Mouse (Mus musculus) CH12.LX (cell line): Measurements from ENCODE around the gene Dock3. TPM values are rescaled to one million over a fixed set of nuclear protein-coding genes. Genes with fewer than 3 reads are reported as not detected.
A peak's percentile ranks its signal among the peaks of the same experiment; 100 is the strongest.
"Not testable (repeated sequence)": the region's sequence is repeated elsewhere in the genome, so short reads cannot be mapped to it uniquely, and the experiment has no call there.

Experiments used
- DNase-seq: peaks from one replicate; pipeline ENCODE4 v3.0.0-alpha.2; 2013; ENCODE audit errors: extremely low read depth
- H3K27ac ChIP-seq: 2 replicates; pipeline ENCODE4 v1.5.1; 2012; ENCODE audit warnings: low read depth, mild to moderate bottlenecking, control low read depth, moderate library complexity; ENCODE audit not compliant: insufficient read depth
- H3K27me3 ChIP-seq: replicated peaks from 2 replicates; pipeline ENCODE3; 2012; ENCODE audit warnings: inconsistent platforms
- H3K36me3 ChIP-seq, 2 experiments: replicated peaks in 1 of 2; 2 replicates each; pipeline versions ENCODE3 to v1.6.1; 2012; ENCODE audit warnings: inconsistent platforms in 1 of 2, low read length in 1 of 2, mild to moderate bottlenecking in 1 of 2, mixed read lengths in 1 of 2, moderate library complexity in 1 of 2; ENCODE audit not compliant: control insufficient read depth in 1 of 2, insufficient read depth in 1 of 2
- H3K4me1 ChIP-seq, 2 experiments: 2 replicates each; pipeline ENCODE4 v1.6.1; 2012; ENCODE audit warnings: inconsistent platforms in 1 of 2, moderate library complexity in 1 of 2; ENCODE audit not compliant: insufficient read depth in 2 of 2, control insufficient read depth in 1 of 2
- H3K4me2 ChIP-seq: 2 replicates; pipeline ENCODE4 v1.6.1; 2012; ENCODE audit warnings: low read depth, mild to moderate bottlenecking, control low read depth; ENCODE audit not compliant: poor library complexity, insufficient read depth, severe bottlenecking
- H3K4me3 ChIP-seq, 3 experiments: fragments of 150-350 bp in 1 of 3; sonication (generic) in 1 of 3; replicated peaks in 1 of 3; 2 replicates each; pipeline versions ENCODE3 to v1.5.1; 2011 to 2012; ENCODE audit warnings: low read depth in 2 of 3, low read length in 2 of 3, mild to moderate bottlenecking in 2 of 3, moderate library complexity in 2 of 3, control low read depth in 1 of 3, improper control_type of control experiment in 1 of 3, inconsistent platforms in 1 of 3, mixed read lengths in 1 of 3; ENCODE audit not compliant: poor library complexity in 1 of 3
- H3K79me2 ChIP-seq: replicated peaks from 2 replicates; pipeline ENCODE4 v1.6.1; 2012; ENCODE audit warnings: mild to moderate bottlenecking, moderate library complexity; ENCODE audit not compliant: control insufficient read depth, poor library complexity, insufficient read depth, severe bottlenecking; ENCODE audit errors: extremely low read depth
- H3K9ac ChIP-seq: 2 replicates; pipeline ENCODE4 v1.6.1; 2012; ENCODE audit warnings: low read depth, mild to moderate bottlenecking, control low read depth, moderate library complexity; ENCODE audit not compliant: insufficient read depth
- H3K9me3 ChIP-seq: replicated peaks from 2 replicates; pipeline ENCODE3; 2012; ENCODE audit warnings: low read length, inconsistent platforms, mixed read lengths
- CHD1 ChIP-seq: IDR thresholded peaks from 2 replicates; pipeline ENCODE4 v1.6.1; 2012; ENCODE audit warnings: low read depth, low read length, improper control_type of control experiment, inconsistent platforms
- E2F4 ChIP-seq: IDR thresholded peaks from 2 replicates; pipeline ENCODE4 v1.6.1; 2011; ENCODE audit warnings: low read depth, low read length, improper control_type of control experiment; ENCODE audit not compliant: insufficient replicate concordance
- EP300 ChIP-seq: IDR thresholded peaks from 2 replicates; pipeline ENCODE4 v1.6.1; 2011; ENCODE audit warnings: low read length, improper control_type of control experiment
- ETS1 ChIP-seq: conservative IDR thresholded peaks from 2 replicates; pipeline ENCODE4 v1.6.1; 2012; ENCODE audit warnings: low read depth, mild to moderate bottlenecking, inconsistent platforms, low read length, improper control_type of control experiment, moderate library complexity
- HCFC1 ChIP-seq: IDR thresholded peaks from 2 replicates; pipeline ENCODE4 v1.6.1; 2012; ENCODE audit warnings: low read depth, mild to moderate bottlenecking, inconsistent platforms, low read length, improper control_type of control experiment
- IRF4 ChIP-seq: IDR thresholded peaks from 2 replicates; pipeline ENCODE4 v1.6.1; 2014; ENCODE audit warnings: low read depth, mild to moderate bottlenecking, inconsistent platforms, low read length, improper control_type of control experiment
- MAFK ChIP-seq: IDR thresholded peaks from 2 replicates; pipeline ENCODE4 v1.6.1; 2011; ENCODE audit warnings: low read length, improper control_type of control experiment; ENCODE audit not compliant: insufficient replicate concordance
- MAZ ChIP-seq: IDR thresholded peaks from 2 replicates; pipeline ENCODE4 v1.6.1; 2012; ENCODE audit warnings: low read depth, mild to moderate bottlenecking, inconsistent platforms, low read length, improper control_type of control experiment, moderate library complexity
- MXI1 ChIP-seq: IDR thresholded peaks from 2 replicates; pipeline ENCODE4 v1.6.1; 2011; ENCODE audit warnings: mild to moderate bottlenecking, low read depth, low read length, improper control_type of control experiment
- NELFE ChIP-seq: IDR thresholded peaks from 2 replicates; pipeline ENCODE4 v1.6.1; 2011; ENCODE audit warnings: low read depth, low read length, improper control_type of control experiment
- POLR2A ChIP-seq: IDR thresholded peaks from 2 replicates; pipeline ENCODE4 v1.6.1; 2011; ENCODE audit warnings: low read depth, mild to moderate bottlenecking, improper control_type of control experiment, low read length
- POLR2AphosphoS2 ChIP-seq: IDR thresholded peaks from 2 replicates; pipeline ENCODE4 v1.6.1; 2011; ENCODE audit warnings: low read depth, low read length, improper control_type of control experiment
- RAD21 ChIP-seq: IDR thresholded peaks from 2 replicates; pipeline ENCODE4 v1.6.1; 2011; ENCODE audit warnings: low read depth, mild to moderate bottlenecking, low read length, improper control_type of control experiment, moderate library complexity
- SIN3A ChIP-seq: IDR thresholded peaks from 2 replicates; pipeline ENCODE4 v1.6.1; 2012; ENCODE audit warnings: low read length, improper control_type of control experiment, inconsistent platforms
- TBP ChIP-seq: conservative IDR thresholded peaks from 2 replicates; pipeline ENCODE4 v1.6.1; 2011; ENCODE audit warnings: low read depth, low read length, improper control_type of control experiment
- USF2 ChIP-seq: conservative IDR thresholded peaks from 2 replicates; pipeline ENCODE4 v1.6.1; 2011; ENCODE audit warnings: low read depth, low read length, improper control_type of control experiment
- ZKSCAN1 ChIP-seq: IDR thresholded peaks from 2 replicates; pipeline ENCODE4 v1.6.1; 2012; ENCODE audit warnings: low read depth, inconsistent platforms, low read length, improper control_type of control experiment, borderline replicate concordance
- ZMIZ1 ChIP-seq: IDR thresholded peaks from 2 replicates; pipeline ENCODE4 v1.6.1; 2012; ENCODE audit warnings: low read depth, mild to moderate bottlenecking, inconsistent platforms, low read length, improper control_type of control experiment
- dilution Hi-C: fragments of 300-500 bp; cut with MboI; formaldehyde crosslinking; loops from 2 replicates; pipeline ENCODE4 v1.14.3; 2020; ENCODE audit warnings: low sequenced_read_pairs; ENCODE audit not compliant: extremely low pct_unique_long_range_greater_than_20kb, extremely low pct_ligation_motif_present
- in situ Hi-C: fragments of 300-500 bp; cut with MboI; formaldehyde crosslinking; loops from 3 replicates; pipeline ENCODE4 v1.14.3; 2019; ENCODE audit warnings: low sequenced_read_pairs, low pct_ligation_motif_present, low pct_unique_long_range_greater_than_20kb, mixed read lengths
- polyA plus RNA-seq: library from polyadenylated mRNA; unstranded; fragments of >175 nt; gene quantifications from 2 replicates; pipeline ENCODE4 v1.2.1, GENCODE M21; 2012; ENCODE audit warnings: low read depth; ENCODE audit not compliant: insufficient read length
- total RNA-seq, 2 experiments: library from RNA; depleted of rRNA; stranded (reverse); fragments of 300-350 nt in 1 of 2; fragments of >200 nt in 1 of 2; gene quantifications; 2 replicates each; pipeline ENCODE4 v1.2.3; 2012 to 2014

Dock3 gene
- total and polyA plus RNA-seq, 3 experiments = 0.30 TPM; not detected in 2

GRCm38 (mm10) chr9:107099487-107099886, 132.2 kb downstream of the Dock3 start:
- H3K27me3 ChIP-seq = peaks cover 38% of the 10 kb centered on the region
- H3K9me3 ChIP-seq = no peaks in the 10 kb centered on the region
- no peaks in the 10 kb centered on the region for H3K4me1 ChIP-seq
- no peaks in the 10 kb centered on the region for H3K36me3 ChIP-seq
- H3K4me3 ChIP-seq = no peak overlapping the region
- H3K79me2 ChIP-seq = no peaks in the 10 kb centered on the region
- H3K4me2 ChIP-seq = no peak overlapping the region
- TF ChIP-seq MAFK (peak; percentile 86), IRF4 (no peak), NELFE (no peak)
- TF ChIP-seq, all 38 proteins: peak for 1
- dilution Hi-C loops (no loop called here), in situ Hi-C loops (no loop called here)
- Histone ChIP-seq H3K9ac (no peak overlapping the region), H3K27ac (no peak overlapping the region)
- DNase-seq = no peak

- peaks cover 39% of the 10 kb centered on the region for H3K27me3 ChIP-seq
- in situ Hi-C loops, DNase-seq, H3K27ac ChIP-seq, H3K79me2 ChIP-seq, H3K9ac ChIP-seq, H3K36me3 ChIP-seq, H3K4me1 ChIP-seq, H3K4me2 ChIP-seq, H3K9me3 ChIP-seq, H3K4me3 ChIP-seq, dilution Hi-C loops: not testable (repeated sequence)
Observed at GRCm38 (mm10) chr9:107089451-107089850, 142.3 kb downstream of the Dock3 start.

- Histone ChIP-seq H3K36me3 (no peaks in the 10 kb centered on the region), H3K9me3 (no peaks in the 10 kb centered on the region), H3K79me2 (no peaks in the 10 kb centered on the region), H3K4me2 (no peak overlapping the region), H3K4me3 (no peak overlapping the region), H3K9ac (no peak overlapping the region), H3K4me1 (no peaks in the 10 kb centered on the region), H3K27me3 (peaks cover 40% of the 10 kb centered on the region), H3K27ac (no peak overlapping the region)
- dilution Hi-C loops (no loop called here), in situ Hi-C loops (no loop called here)
- DNase-seq = no peak
- TF ChIP-seq E2F4 (no peak), SIN3A (no peak), POLR2AphosphoS2 (no peak), EP300 (no peak), POLR2A (no peak), NELFE (no peak), RAD21 (no peak), MXI1 (no peak), USF2 (no peak), ZMIZ1 (no peak), HCFC1 (no peak), ZKSCAN1 (no peak), TBP (no peak), CHD1 (no peak), MAZ (no peak), MAFK (no peak), ETS1 (no peak)
Observed at GRCm38 (mm10) chr9:107087531-107087930, 144.2 kb downstream of the Dock3 start.
